Mouse (Mus musculus) liver, embryonic 13.5 days (tissue): ENCODE results near the gene Dok7. TPM values are rescaled to one million over a fixed set of nuclear protein-coding genes. Genes with fewer than 3 reads are reported as not detected.

Experiments used
- ATAC-seq: fragments of 200-750 bp; cut with Nextera tagmentation; 2 replicates; pipeline ENCODE4 v1.8.0; 2017; ENCODE audit warnings: low read depth, mild to moderate bottlenecking, moderate number of reproducible peaks, moderate library complexity
- DNase-seq: peaks from one replicate; pipeline ENCODE4 v3.0.0; 2022
- H3K27ac ChIP-seq: fragments of 300-500 bp; sonication (generic); 2 replicates; pipeline ENCODE4 v1.5.1; 2015; ENCODE audit warnings: moderate library complexity, mild to moderate bottlenecking, inconsistent platforms
- H3K27me3 ChIP-seq: fragments of 300-500 bp; sonication (generic); 2 replicates; pipeline ENCODE4 v1.6.1; 2015; ENCODE audit warnings: mild to moderate bottlenecking, inconsistent platforms
- H3K36me3 ChIP-seq: fragments of 300-500 bp; sonication (generic); 2 replicates; pipeline ENCODE4 v1.6.1; 2015; ENCODE audit warnings: mild to moderate bottlenecking, inconsistent platforms
- H3K4me1 ChIP-seq: fragments of 300-500 bp; sonication (generic); replicated peaks from 2 replicates; pipeline ENCODE4 v1.6.1; 2015; ENCODE audit warnings: inconsistent platforms
- H3K4me2 ChIP-seq: fragments of 300-500 bp; sonication (generic); 2 replicates; pipeline ENCODE4 v1.6.1; 2015; ENCODE audit warnings: inconsistent platforms, mild to moderate bottlenecking, moderate library complexity
- H3K4me3 ChIP-seq: fragments of 300-500 bp; sonication (generic); replicated peaks from 2 replicates; pipeline ENCODE4 v1.5.1; 2015; ENCODE audit warnings: mild to moderate bottlenecking, inconsistent platforms
- H3K9ac ChIP-seq: fragments of 300-500 bp; sonication (generic); 2 replicates; pipeline ENCODE4 v1.6.1; 2015; ENCODE audit warnings: mild to moderate bottlenecking, inconsistent platforms
- H3K9me3 ChIP-seq: fragments of 300-500 bp; sonication (generic); replicated peaks from 2 replicates; pipeline ENCODE4 v1.6.1; 2016; ENCODE audit warnings: inconsistent platforms
- WGBS: fragments of 180-500 bp; shearing (Covaris S2); methylation state at CpG from one replicate; pipeline ENCODE4 v1.1.7; 2015; ENCODE audit not compliant: insufficient replicate concordance; 5-methylcytosine and 5-hydroxymethylcytosine counted together
- polyA plus RNA-seq: library from polyadenylated mRNA; unstranded; fragments of >200 nt; fragmentation: Nextera tagmentation; extraction: Ambion mirVana; gene quantifications from 2 replicates; pipeline ENCODE4 v1.2.1, GENCODE M21; 2015

The Dok7 gene
- polyA plus RNA-seq, 1 experiment from 2014 or later: 0.16 TPM

GRCm38 (mm10) chr5:35057582-35057981 is 1.0 kb downstream of the Dok7 start:
- no peak for DNase-seq
- 24% methylated on average over 4 of the region's 4 CpGs for WGBS
- peak overlapping the region; percentile 68 for H3K4me2 ChIP-seq
- H3K4me3 ChIP-seq: peak overlapping the region; percentile 52
- no peaks in the 10 kb centered on the region for H3K9me3 ChIP-seq
- no peak overlapping the region for H3K9ac ChIP-seq
- H3K36me3 ChIP-seq: no peaks in the 10 kb centered on the region
- no peak for ATAC-seq
- peaks cover 68% of the 10 kb centered on the region for H3K27me3 ChIP-seq
- peaks cover 11% of the 10 kb centered on the region; the same call in 1 of the 2 replicates for H3K4me1 ChIP-seq
- no peak overlapping the region for H3K27ac ChIP-seq

GRCm38 (mm10) chr5:35058216-35058615 is 1.6 kb downstream of the Dok7 start:
- H3K9me3 ChIP-seq: no peaks in the 10 kb centered on the region
- H3K4me3 ChIP-seq: no peak overlapping the region
- no peak for ATAC-seq
- H3K27me3 ChIP-seq: peaks cover 68% of the 10 kb centered on the region
- peaks cover 11% of the 10 kb centered on the region; the same call in 1 of the 2 replicates for H3K4me1 ChIP-seq
- no peak overlapping the region for H3K4me2 ChIP-seq
- H3K9ac ChIP-seq: no peak overlapping the region
- no peaks in the 10 kb centered on the region for H3K36me3 ChIP-seq
- WGBS: 54% methylated on average over 1 of the region's 1 CpGs
- H3K27ac ChIP-seq: no peak overlapping the region
- DNase-seq: no peak

GRCm38 (mm10) chr5:35060098-35060497 is 3.5 kb downstream of the Dok7 start:
- H3K27me3 ChIP-seq: peaks cover 55% of the 10 kb centered on the region
- H3K9me3 ChIP-seq: no peaks in the 10 kb centered on the region

GRCm38 (mm10) chr5:35069841-35070240 is 13.3 kb downstream of the Dok7 start:
- Histone ChIP-seq H3K27ac (no peak overlapping the region), H3K4me3 (no peak overlapping the region), H3K4me1 (no peaks in the 10 kb centered on the region), H3K9me3 (no peaks in the 10 kb centered on the region), H3K36me3 (no peaks in the 10 kb centered on the region), H3K9ac (no peak overlapping the region), H3K27me3 (no peaks in the 10 kb centered on the region; the same call in 1 of the 2 replicates), H3K4me2 (no peak overlapping the region)
- ATAC-seq: no peak
- 78% methylated on average over 2 of the region's 2 CpGs for WGBS
- DNase-seq: no peak

More at GRCm38 (mm10) chr5:35060098-35060497, 3.5 kb downstream of the Dok7 start:
- Histone ChIP-seq H3K9ac (no peak overlapping the region), H3K4me1 (peaks cover 11% of the 10 kb centered on the region; the same call in 1 of the 2 replicates), H3K4me3 (no peak overlapping the region), H3K36me3 (no peaks in the 10 kb centered on the region), H3K4me2 (no peak overlapping the region), H3K27ac (no peak overlapping the region)
- WGBS: 41% methylated on average over 3 of the region's 3 CpGs
- no peak for ATAC-seq
- DNase-seq: no peak

- ATAC-seq: no peak
- 61% methylated on average over 8 of the region's 8 CpGs for WGBS
- H3K9ac ChIP-seq: no peak overlapping the region
- H3K4me1 ChIP-seq: no peaks in the 10 kb centered on the region
- H3K27me3 ChIP-seq: no peaks in the 10 kb centered on the region; the same call in 1 of the 2 replicates
- H3K9me3 ChIP-seq: no peaks in the 10 kb centered on the region
- no peaks in the 10 kb centered on the region for H3K36me3 ChIP-seq
- DNase-seq: no peak
- no peak overlapping the region for H3K27ac ChIP-seq
- H3K4me3 ChIP-seq: no peak overlapping the region
- no peak overlapping the region for H3K4me2 ChIP-seq
These were observed 13.7 kb downstream of the Dok7 start for GRCm38 (mm10) chr5:35070314-35070713.

GRCm38 (mm10) chr5:35070953-35071352 is 14.4 kb downstream of the Dok7 start:
- H3K9ac ChIP-seq: no peak overlapping the region
- no peak overlapping the region for H3K4me3 ChIP-seq
- no peak for DNase-seq
- 49% methylated on average over 7 of the region's 7 CpGs for WGBS
- H3K4me1 ChIP-seq: no peaks in the 10 kb centered on the region
- no peak overlapping the region for H3K27ac ChIP-seq
- no peaks in the 10 kb centered on the region for H3K9me3 ChIP-seq
- no peak overlapping the region for H3K4me2 ChIP-seq
- H3K36me3 ChIP-seq: no peaks in the 10 kb centered on the region
- no peaks in the 10 kb centered on the region; the same call in 1 of the 2 replicates for H3K27me3 ChIP-seq
- no peak for ATAC-seq

GRCm38 (mm10) chr5:35071855-35072254 is 15.3 kb downstream of the Dok7 start:
- WGBS: 69% methylated on average over 6 of the region's 6 CpGs

GRCm38 (mm10) chr5:35073235-35073634 is 16.7 kb downstream of the Dok7 start:
- H3K4me1 ChIP-seq: no peaks in the 10 kb centered on the region
- H3K4me2 ChIP-seq: no peak overlapping the region
- H3K9me3 ChIP-seq: no peaks in the 10 kb centered on the region
- DNase-seq (no peak), ATAC-seq (no peak)
- H3K36me3 ChIP-seq: no peaks in the 10 kb centered on the region
- H3K9ac ChIP-seq: no peak overlapping the region
- no peak overlapping the region for H3K4me3 ChIP-seq
- H3K27me3 ChIP-seq: no peaks in the 10 kb centered on the region; the same call in none of the 2 replicates
- H3K27ac ChIP-seq: no peak overlapping the region
- WGBS: 77% methylated on average over 11 of the region's 11 CpGs

More at GRCm38 (mm10) chr5:35071855-35072254, 15.3 kb downstream of the Dok7 start:
- Histone ChIP-seq H3K27ac (no peak overlapping the region), H3K9me3 (no peaks in the 10 kb centered on the region), H3K9ac (no peak overlapping the region), H3K4me2 (no peak overlapping the region), H3K27me3 (no peaks in the 10 kb centered on the region; the same call in 1 of the 2 replicates), H3K4me3 (no peak overlapping the region), H3K36me3 (no peaks in the 10 kb centered on the region), H3K4me1 (no peaks in the 10 kb centered on the region)
- ATAC-seq (no peak), DNase-seq (no peak)

- DNase-seq (no peak), ATAC-seq (no peak)
- no peaks in the 10 kb centered on the region for H3K9me3 ChIP-seq
- no peaks in the 10 kb centered on the region for H3K4me1 ChIP-seq
- no peak overlapping the region for H3K27ac ChIP-seq
- no peak overlapping the region for H3K4me2 ChIP-seq
- H3K36me3 ChIP-seq: no peaks in the 10 kb centered on the region
- peaks cover 7% of the 10 kb centered on the region for H3K27me3 ChIP-seq
- H3K9ac ChIP-seq: no peak overlapping the region
- H3K4me3 ChIP-seq: no peak overlapping the region
- WGBS: 68% methylated on average over 9 of the region's 9 CpGs
These were observed 17.4 kb downstream of the Dok7 start for GRCm38 (mm10) chr5:35073992-35074391.

GRCm38 (mm10) chr5:35076369-35076768 is 19.8 kb downstream of the Dok7 start:
- Histone ChIP-seq H3K4me1 (no peaks in the 10 kb centered on the region), H3K27me3 (peaks cover 23% of the 10 kb centered on the region), H3K4me3 (no peak overlapping the region), H3K9ac (no peak overlapping the region), H3K27ac (no peak overlapping the region), H3K9me3 (no peaks in the 10 kb centered on the region), H3K36me3 (no peaks in the 10 kb centered on the region), H3K4me2 (no peak overlapping the region)
- DNase-seq (no peak), ATAC-seq (no peak)
- WGBS: 75% methylated on average over 1 of the region's 1 CpGs

GRCm38 (mm10) chr5:35079101-35079500 is 22.5 kb downstream of the Dok7 start:
- H3K9me3 ChIP-seq: no peaks in the 10 kb centered on the region
- H3K4me1 ChIP-seq: no peaks in the 10 kb centered on the region
- no peak overlapping the region for H3K27ac ChIP-seq
- no peak overlapping the region for H3K4me3 ChIP-seq
- H3K36me3 ChIP-seq: no peaks in the 10 kb centered on the region
- H3K27me3 ChIP-seq: peaks cover 25% of the 10 kb centered on the region
- WGBS: 35% methylated on average over 18 of the region's 18 CpGs
- H3K4me2 ChIP-seq: no peak overlapping the region
- DNase-seq (no peak), ATAC-seq (no peak)
- no peak overlapping the region for H3K9ac ChIP-seq

GRCm38 (mm10) chr5:35084913-35085312 is 28.3 kb downstream of the Dok7 start:
- Histone ChIP-seq H3K27me3 (peaks cover 16% of the 10 kb centered on the region), H3K4me2 (no peak overlapping the region), H3K27ac (no peak overlapping the region), H3K36me3 (no peaks in the 10 kb centered on the region), H3K9ac (no peak overlapping the region), H3K4me3 (no peak overlapping the region), H3K4me1 (peaks cover 5% of the 10 kb centered on the region; the same call in 1 of the 2 replicates), H3K9me3 (no peaks in the 10 kb centered on the region)
- no peak for ATAC-seq
- WGBS: 42% methylated on average over 3 of the region's 3 CpGs
- DNase-seq: no peak
